Mouse (Mus musculus): ENCODE data around the gene Ttn. TPM values are rescaled to one million over a fixed set of nuclear protein-coding genes. Genes with fewer than 3 reads are reported as not detected.
A peak's percentile ranks its signal among the peaks of the same experiment; 100 is the strongest.

Gene Ttn
- total RNA-seq, 2 experiments from 2014 or later: 0.85 to 0.89 TPM

DNA sequence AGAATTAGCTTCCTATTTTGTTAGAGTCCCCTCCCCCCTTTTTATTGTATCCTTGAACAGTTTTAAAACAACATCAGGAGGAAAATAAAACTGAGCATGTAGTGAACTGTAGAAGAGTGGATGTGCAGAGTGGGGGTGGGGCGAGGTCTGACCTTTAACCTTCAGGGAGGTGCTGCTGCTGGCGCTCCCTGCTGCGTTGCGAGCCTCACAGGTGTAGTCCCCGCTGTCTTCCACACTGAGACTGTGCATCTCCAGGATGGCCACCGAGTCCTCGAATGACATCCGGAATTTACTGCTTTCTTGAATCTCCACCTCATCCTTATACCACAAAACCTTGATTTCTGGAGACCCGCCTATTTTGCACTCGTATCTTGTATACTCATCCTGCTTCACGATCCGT, 100.9 kb downstream of the Ttn start:
- DNase-seq (ENCODE audit: low spot score in 2 of 2): no peak

DNA sequence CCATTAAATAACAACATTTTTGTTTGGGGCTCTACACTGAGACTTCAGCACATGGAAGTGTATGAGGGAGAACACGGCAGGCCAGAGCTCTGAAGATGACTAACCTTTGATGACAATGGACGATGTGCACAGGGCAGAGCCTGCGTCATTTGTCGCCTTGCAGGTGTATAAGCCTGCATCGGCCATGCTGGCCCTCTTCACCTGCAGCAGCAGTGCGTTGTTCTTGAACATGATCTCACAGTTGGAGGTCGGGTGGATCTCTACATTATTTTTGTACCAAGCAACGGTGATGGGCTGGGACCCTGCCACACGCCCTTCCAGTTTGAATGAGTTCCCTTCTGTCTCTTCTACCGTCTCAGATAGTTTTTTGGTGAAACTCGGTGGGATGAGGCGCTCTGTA, 106.8 kb downstream of the Ttn start:
- DNase-seq (ENCODE audit: low spot score in 2 of 2): no peak
- intact Hi-C loops (cut with DNase I): no loop called here

More for the DNA sequence above, 100.9 kb downstream of the Ttn start:
- intact Hi-C loops (cut with DNase I): no loop called here

DNA sequence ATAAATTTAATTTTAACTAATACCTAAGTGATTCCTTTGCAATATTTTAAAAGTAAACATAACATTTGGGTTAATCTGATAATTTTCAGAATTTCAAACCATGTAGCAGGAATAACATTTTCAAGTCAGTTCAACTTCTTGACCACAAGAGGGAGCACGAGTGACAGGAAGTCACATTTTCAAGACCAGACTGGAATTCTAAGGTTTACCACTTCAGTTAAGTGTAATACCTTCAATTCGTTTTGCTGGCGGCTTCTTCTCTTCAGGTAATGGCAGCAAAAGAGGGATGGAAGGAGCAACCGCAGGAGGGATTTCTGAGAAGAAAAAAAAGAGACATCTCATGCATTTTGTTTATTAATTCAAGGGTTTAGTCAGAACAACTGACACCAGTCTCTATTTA, 115.4 kb downstream of the Ttn start:
- intact Hi-C loops (cut with DNase I): loop anchor here (5.0 kb wide), 1 partner anchor 100 kb away; no protein-coding TSS in a partner anchor
- peak; percentile 8 to 30 for DNase-seq (ENCODE audit: low spot score in 2 of 2)

DNA sequence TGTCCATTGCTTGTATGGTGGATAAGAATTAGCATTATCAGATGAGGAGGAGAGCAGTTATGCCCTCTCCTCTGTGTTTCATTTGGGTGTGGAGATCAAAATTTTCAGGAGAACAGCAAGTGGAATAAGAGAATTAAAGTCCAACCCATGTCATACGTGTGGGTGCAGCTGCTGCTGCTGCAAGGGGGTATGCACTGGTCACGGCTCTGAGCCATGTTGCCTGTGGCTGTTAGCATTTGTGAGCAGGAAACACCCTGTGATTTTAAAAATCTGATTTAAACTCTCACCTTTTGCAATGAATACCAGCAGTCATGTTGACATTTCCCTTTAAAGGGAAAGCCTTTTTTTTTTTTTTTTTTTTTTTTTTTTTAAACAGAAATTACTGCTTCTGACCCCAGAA, 116.8 kb downstream of the Ttn start:
- DNase-seq (ENCODE audit: low spot score in 2 of 2): no peak
- intact Hi-C loops (cut with DNase I): loop anchor here (5.0 kb wide), 1 partner anchor 102 kb away; no protein-coding TSS in a partner anchor

DNA sequence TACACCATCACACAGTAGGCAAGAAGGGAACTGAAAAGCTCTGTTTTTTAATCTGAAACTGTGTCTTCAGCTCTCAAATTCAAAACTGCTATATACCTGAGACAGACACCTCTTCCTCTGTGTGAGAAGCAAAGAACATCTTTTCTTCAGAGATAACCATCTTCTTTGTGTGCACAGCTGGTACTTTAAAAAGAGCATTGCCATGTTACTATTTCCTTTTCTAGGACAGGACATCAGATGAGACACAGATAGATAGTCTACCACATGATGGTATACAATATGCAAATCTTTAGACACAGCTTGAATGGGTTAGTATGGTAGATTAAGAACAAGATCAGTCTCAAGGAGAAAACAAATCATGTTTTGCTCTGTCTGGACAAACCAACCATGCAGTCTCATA, 121.0 kb downstream of the Ttn start:
- no peak for DNase-seq (ENCODE audit: low spot score in 2 of 2)
- intact Hi-C loops (cut with DNase I): no loop called here

DNA sequence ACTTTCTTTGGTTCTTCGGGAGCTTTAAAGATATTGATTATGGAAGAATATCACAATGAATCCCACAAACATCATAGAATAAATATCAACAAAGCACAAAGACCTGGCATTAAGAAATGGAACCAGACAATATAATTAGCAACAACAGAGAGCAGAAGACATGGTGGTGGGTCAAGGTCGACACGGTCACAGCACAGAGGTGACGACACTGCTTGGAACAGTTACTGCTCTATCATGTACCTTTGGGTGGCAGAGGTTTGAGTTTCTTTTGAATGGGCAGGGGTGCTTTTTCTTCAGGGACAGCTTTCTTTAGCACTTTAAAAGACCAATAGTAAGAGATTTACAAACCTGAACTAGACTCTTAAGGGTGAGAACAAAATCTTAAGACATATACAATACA, 132.3 kb downstream of the Ttn start:
- DNase-seq (ENCODE audit: low spot score in 2 of 2): no peak
- intact Hi-C loops (cut with DNase I): no loop called here

DNA sequence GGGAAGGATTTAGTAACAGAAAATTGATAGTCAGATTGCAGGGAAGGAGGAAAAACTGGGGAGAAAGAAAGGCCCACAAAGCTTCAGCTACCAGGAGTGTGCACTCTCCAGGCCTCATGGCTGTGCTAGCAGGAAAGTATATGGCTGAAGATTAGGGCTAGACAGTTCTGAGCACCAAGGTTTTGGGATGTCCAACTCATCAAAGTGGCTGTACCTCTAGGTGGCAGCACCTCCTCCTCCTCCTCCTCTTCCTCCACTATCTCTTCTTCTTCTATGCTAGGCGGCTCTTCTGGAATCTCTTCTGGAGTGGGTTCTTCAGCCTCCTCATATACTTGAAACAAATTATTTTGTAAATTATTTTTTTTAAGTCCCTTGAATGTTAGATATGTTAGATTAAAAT, 139.2 kb downstream of the Ttn start:
- intact Hi-C loops (cut with DNase I): no loop called here
- DNase-seq (ENCODE audit: low spot score in 2 of 2): no peak

DNA sequence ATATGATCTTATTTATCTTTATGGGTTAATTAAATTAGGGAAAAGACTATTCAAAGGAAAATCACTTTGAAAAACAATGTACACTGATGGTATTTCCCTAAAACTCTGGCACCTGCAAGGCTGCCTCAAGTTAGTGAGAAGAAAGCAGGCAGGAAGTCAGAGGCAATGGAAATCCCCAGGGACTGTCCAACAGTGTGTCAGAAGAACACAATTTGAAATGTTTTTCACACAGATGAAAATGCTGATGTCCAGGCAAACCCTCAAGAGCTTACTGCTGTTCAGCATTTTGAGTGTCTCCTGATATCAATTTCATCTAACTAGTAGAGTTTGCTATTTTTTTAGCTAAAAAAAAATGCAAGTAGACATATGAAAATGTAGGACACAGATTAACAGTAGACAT, 161.9 kb downstream of the Ttn start:
- no peak for DNase-seq (ENCODE audit: low spot score in 2 of 2)

DNA sequence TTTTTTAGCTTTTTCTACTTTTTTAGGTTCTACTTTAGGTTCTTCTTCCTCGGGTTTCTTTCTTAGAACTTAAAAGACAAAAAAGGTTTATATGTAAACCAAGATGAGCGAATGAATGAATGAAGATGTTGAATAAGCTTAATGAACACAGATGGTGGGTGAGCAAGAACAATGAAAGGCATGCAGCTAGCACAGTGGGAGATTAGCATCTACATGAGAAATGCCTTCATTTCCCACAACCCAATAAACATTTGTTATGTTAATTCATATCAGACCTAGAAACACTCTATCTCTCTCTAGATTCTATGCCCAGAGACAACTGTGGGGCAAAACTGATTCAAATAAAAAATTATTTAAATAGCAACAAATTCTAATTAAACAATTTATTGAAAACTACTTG, 164.6 kb downstream of the Ttn start:
- intact Hi-C loops (cut with DNase I): no loop called here
- no peak for DNase-seq (ENCODE audit: low spot score in 2 of 2)

More for the DNA sequence above, 161.9 kb downstream of the Ttn start:
- intact Hi-C loops (cut with DNase I): no loop called here

DNA sequence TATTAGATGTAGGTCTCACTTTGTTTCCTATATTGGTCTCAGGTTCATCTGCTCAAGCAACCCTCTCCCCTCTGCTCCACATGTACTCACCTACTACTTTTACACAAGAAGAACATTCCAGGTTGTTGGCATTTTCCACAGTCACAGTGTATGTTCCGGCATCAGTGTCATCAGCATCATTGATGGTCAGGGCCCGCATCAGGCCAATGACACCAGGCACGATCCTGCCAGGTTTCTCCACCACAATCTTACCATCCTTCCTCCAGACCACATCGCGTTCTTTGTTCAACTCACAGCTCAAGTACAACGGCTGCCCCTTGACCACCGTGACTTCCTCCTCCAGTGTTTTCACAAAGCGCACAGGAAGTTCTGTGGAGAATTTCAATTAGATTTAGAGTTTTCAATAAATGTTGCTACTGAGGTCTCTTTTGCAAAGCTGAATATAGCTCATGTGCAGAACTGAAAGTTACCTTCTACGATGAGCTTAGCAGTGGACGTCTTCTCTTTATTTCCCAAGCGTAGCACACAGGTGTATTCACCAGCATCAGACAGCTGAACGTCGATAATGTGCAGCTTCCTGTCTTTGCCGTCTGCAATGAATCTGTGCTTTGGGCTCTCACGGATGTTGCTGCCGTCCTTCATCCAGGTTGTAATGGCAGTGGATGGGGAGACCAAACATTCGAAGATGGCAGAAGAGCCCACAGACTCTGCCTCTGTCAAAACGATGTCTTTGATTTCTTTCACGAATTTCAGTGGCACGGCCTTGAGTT, 168.1 kb downstream of the Ttn start:
- DNase-seq (ENCODE audit: low spot score in 2 of 2): no peak

DNA sequence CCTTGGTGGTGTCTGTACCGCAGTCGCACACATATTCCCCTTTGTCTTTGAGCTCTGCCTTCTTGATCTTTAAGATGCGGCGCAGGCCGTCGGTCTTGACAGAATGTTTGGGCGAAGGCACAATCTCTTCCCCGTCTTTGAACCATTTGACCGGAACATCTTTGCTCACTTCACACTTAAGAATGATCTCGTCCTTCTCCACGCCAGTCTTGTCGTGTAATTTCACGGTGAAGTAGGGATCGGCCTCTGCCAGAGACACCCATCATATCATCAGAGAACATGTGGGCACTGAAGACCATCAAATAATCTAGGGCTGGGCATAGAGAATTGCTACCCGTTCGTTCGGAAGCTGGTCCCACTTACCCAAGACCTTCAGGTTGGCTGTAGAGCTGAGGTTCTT, 171.2 kb downstream of the Ttn start:
- no peak for DNase-seq (ENCODE audit: low spot score in 2 of 2)
- intact Hi-C loops (cut with DNase I): no loop called here

More for the DNA sequence above, 168.1 kb downstream of the Ttn start:
- intact Hi-C loops (cut with DNase I): no loop called here

DNA sequence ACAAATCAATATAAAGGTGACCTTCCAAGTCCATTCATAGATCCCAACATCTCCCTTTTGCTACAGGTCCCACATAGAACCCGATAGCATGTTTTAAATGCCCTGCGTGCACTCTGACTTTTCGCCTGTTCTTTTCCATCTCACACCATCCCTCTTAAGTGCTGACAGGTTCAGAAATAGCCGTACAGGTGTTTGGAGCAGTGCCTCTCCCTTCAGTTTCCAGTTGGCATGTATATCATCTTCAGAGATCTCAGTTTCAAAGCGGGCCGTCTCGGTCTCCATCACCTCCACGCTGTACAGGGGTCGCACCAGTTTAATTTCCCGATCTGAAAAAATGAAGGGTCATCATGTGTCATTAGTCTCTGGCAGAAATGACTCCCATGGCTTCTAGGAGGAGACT, 174.0 kb downstream of the Ttn start:
- intact Hi-C loops (cut with DNase I): no loop called here
- no peak for DNase-seq (ENCODE audit: low spot score in 2 of 2)

DNA sequence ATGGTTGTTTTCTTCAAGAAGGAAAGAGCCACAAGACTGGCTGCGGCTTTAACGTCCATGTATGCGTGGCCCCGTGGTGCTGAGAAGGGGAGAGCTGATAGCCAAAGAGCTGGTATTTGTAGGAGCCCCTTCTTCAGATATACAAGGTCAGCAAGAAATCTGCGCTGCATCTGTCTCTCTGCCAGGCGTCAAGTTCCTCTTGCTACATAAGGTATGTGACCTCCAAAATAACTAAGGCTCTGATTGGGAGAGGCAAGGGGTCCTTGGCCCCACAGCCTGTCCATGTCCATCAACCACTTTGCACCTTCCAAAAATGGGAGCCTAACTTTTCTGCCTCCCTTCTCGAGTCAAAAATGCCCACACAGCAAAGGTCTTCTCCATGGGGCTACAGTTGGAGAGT, 175.1 kb downstream of the Ttn start:
- DNase-seq (ENCODE audit: low spot score in 2 of 2): no peak
- intact Hi-C loops (cut with DNase I): no loop called here

DNA sequence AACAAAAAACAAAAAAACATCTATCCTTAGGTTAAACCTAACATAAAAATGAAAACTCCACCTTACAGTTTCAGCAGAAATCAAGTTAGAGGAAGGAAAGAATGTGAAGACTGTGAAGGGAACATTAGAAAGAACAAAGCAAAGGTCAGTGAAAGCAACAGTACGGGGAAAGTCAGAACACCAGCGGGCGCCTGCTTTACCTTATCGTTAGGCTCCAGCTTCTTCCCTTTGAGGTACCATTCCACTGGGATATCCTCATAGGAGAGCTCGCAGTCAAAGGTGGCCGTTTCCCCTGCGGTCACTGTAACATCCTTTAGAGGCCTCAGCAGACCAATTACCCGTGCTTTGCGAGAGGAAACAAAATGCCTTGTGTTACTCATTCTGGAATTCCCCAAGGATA, 175.5 kb downstream of the Ttn start:
- intact Hi-C loops (cut with DNase I): no loop called here
- DNase-seq (ENCODE audit: low spot score in 2 of 2): no peak

DNA sequence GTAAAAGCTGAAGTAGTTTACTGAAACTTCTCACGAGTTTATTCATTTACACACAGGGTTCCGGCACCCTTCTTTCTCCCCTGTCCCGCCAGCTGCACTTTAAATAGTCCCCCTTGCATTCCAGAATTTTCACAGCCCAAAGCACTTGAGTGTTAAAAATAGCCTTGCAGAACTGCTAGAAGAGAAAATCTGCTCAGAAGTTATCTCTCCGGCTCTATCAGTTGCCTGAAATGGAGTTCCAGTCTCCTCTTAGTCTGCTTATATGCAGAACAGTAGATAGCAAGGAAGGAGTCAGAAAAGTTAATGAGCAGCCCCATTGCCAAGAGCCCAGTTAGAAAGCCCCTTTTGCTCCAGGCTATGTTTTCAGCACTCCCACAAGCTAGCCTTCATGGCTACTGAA, 176.0 kb downstream of the Ttn start:
- intact Hi-C loops (cut with DNase I): no loop called here
- DNase-seq (ENCODE audit: low spot score in 2 of 2): peak in 1 of 2 experiments; percentile 6

DNA sequence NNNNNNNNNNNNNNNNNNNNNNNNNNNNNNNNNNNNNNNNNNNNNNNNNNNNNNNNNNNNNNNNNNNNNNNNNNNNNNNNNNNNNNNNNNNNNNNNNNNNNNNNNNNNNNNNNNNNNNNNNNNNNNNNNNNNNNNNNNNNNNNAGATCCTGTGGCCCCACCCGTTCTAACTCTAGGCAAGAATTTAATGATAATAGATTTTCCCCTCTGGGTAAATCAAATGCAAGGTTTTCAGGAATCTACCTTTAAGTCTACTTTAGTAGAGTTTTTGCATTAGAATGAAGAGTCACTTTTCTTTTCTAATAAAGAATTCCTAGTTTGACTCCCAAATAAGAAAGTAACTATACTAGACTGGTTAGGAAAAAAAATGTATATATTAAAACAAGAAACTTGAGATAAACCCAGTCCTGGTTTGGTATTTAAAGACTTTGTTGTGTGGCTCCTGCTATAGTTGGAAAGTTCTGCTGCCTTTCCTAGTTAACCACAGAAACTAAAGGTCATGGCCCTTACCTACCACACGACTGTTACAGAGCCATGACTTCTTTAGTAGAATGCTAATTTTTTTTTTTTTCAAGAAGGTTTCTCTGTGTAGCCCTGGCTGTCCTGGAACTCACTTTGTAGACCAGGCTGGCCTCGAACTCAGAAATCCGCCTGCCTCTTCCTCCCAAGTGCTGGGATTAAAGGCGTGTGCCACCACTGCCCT, 177.0 kb downstream of the Ttn start:
- DNase-seq (ENCODE audit: low spot score in 2 of 2): no peak
- intact Hi-C loops (cut with DNase I): no loop called here

DNA sequence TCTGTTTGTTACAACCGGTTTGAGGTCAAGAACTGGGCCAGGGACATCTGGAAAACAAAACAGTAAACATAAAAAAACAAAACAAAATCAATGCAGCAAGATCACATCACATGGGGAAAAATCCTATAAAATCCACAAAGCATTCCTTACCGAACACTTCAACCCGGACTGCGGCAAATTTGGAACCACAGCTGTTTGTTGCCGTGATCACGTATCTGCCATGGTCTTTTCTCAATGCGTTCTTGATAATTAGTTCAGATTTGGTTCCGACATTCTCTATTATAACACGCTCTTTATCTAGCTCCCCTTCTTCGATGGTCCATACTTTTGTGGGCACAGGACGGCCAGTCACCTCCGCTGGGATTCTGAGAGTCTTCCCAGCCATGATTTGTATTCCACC, 198.2 kb downstream of the Ttn start:
- DNase-seq (ENCODE audit: low spot score in 2 of 2): no peak
- intact Hi-C loops (cut with DNase I): no loop called here

DNA sequence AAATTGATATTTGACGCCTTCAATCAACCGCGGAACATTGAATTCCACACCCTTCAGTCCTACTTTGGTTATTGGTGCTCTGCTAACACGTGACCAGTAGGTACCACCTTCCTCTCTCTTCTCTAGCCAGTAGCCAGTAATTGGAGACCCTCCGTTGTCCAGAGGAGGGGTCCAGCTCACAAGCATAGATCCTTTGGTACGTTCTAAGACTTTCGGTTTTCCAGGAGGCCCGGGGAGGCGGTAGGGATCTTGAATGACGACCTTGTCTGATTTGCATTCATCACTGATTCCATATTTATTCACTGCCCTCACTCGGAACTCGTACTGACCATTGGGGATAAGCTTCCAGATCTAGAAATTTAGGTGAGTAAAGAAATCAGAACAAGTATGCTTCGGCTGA, 201.6 kb downstream of the Ttn start:
- intact Hi-C loops (cut with DNase I): no loop called here

DNA sequence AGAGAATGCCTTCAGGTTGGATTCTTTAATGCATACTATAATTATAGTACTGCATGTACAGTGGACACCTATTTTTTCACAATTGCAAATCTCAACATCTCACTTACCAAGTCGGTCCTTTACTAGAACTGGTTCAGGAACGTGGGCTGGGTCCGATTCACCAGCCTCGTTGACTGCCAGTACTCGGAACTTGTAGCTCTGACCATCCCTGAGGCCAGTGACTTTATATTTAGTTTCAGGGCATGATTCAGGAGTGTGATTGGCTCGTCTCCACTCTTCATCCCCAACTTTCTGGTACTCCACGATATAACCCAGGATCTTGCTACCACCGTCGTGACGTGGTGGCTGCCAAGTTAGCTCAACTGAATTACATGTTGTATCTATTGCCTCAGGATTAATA, 212.5 kb downstream of the Ttn start:
- intact Hi-C loops (cut with DNase I): no loop called here
- DNase-seq (ENCODE audit: low spot score in 2 of 2): no peak

More for the DNA sequence above, 201.6 kb downstream of the Ttn start:
- DNase-seq (ENCODE audit: low spot score in 2 of 2): no peak

DNA sequence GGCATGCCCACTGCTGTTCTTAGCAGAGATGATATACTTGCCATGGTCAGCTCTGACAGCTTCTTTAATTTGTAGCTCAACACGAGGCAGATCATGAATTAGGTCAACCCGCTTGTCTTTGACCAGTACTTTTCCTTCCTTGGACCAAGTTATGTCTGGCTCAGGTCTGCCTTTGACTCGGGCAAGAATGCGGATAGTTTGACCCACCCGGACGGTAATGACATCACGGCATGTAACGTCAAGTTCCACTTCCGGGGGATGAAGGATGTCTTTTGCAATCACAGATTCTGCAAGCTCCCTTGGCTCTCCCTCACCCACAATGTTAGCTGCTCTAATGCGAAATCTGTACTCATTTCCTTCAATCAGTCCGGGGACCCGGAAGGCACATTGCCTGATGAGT, 215.1 kb downstream of the Ttn start:
- DNase-seq (ENCODE audit: low spot score in 2 of 2): no peak
- intact Hi-C loops (cut with DNase I): no loop called here

DNA sequence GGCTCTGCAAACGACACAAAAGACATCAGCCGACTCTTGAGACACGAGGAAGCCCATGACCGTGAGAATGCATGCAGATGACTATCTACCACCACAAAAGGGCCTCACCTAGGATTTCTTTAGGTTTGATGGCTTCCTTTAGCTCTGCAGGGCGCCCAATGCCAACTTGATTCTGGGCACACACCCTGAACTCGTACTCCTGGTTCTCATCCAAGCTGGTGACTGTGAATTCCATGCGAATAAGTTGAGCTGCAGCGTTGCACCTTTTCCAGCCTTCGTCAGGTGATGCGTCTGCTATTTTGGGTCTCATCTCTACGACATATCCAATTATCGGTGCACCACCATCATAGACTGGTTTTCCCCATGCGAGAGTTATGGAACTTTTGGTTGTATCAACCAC, 217.8 kb downstream of the Ttn start:
- intact Hi-C loops (cut with DNase I): no loop called here
- no peak for DNase-seq (ENCODE audit: low spot score in 2 of 2)

Data from left cerebral cortex, postnatal 25 days (tissue).